Mouse (Mus musculus) embryo, embryonic 9.5 days (tissue): ENCODE results near the gene Cd300c.
"Not testable (repeated sequence)": the region's sequence is repeated elsewhere in the genome, so short reads cannot be mapped to it uniquely, and the experiment has no call there.

Source experiments
- DNase-seq: peaks from one replicate; pipeline ENCODE4 v3.0.0-alpha.2; 2017; ENCODE audit errors: extremely low spot score

Gene Cd300c

GRCm38 (mm10) chr11:114968752-114969207 is at the start of gene Cd300c:
Cd300c (minus strand) TSS chr11:114969157.
- DNase-seq, result no peak

GRCm38 (mm10) chr11:115016093-115016492 is 47.1 kb upstream of the Cd300c start, which contains the start of gene Cd300ld2:
Cd300ld2 (minus strand) TSS chr11:115016193.
- DNase-seq, result not testable (repeated sequence)

GRCm38 (mm10) chr11:115004070-115004469 is 35.1 kb upstream of the Cd300c start:
- DNase-seq, result no peak

GRCm38 (mm10) chr11:115001474-115002040 is 32.6 kb upstream of the Cd300c start, which contains the start of gene Cd300c2:
Cd300c2 (minus strand) TSS chr11:115001880.
- no peak for DNase-seq

GRCm38 (mm10) chr11:114989793-114990192 is 20.8 kb upstream of the Cd300c start, which contains the start of gene Cd300ld:
Cd300ld (minus strand) TSS chr11:114989922.
- no peak for DNase-seq

- DNase-seq, result no peak
These were observed 12.9 kb upstream of the Cd300c start for GRCm38 (mm10) chr11:114981866-114982265.

GRCm38 (mm10) chr11:114972726-114973125 is 3.8 kb upstream of the Cd300c start:
- no peak for DNase-seq

- no peak for DNase-seq
These were observed 3.7 kb downstream of the Cd300c start for GRCm38 (mm10) chr11:114965182-114965828.

GRCm38 (mm10) chr11:114960369-114960768 is 8.6 kb downstream of the Cd300c start:
- DNase-seq, result no peak

- DNase-seq, result no peak
These were observed 34.8 kb downstream of the Cd300c start, which contains the start of gene Cd300lb for GRCm38 (mm10) chr11:114934144-114934543. Cd300lb (minus strand) TSS chr11:114934386.

- no peak for DNase-seq
These were observed 35.4 kb downstream of the Cd300c start for GRCm38 (mm10) chr11:114933591-114933990.

GRCm38 (mm10) chr11:114931041-114931440 is 37.9 kb downstream of the Cd300c start:
- DNase-seq, result no peak

- DNase-seq, result no peak
These were observed 39.4 kb downstream of the Cd300c start for GRCm38 (mm10) chr11:114929581-114929980.

GRCm38 (mm10) chr11:114923961-114924360 is 45.0 kb downstream of the Cd300c start:
- DNase-seq, result peak; percentile 27

GRCm38 (mm10) chr11:114922439-114922838 is 46.5 kb downstream of the Cd300c start:
- no peak for DNase-seq

- DNase-seq, result no peak
These were observed 51.8 kb downstream of the Cd300c start for GRCm38 (mm10) chr11:114917120-114917519.

GRCm38 (mm10) chr11:114914978-114915377 is 54.0 kb downstream of the Cd300c start:
- DNase-seq, result no peak

- peak; percentile 82 for DNase-seq
These were observed 56.1 kb downstream of the Cd300c start for GRCm38 (mm10) chr11:114912847-114913246.

- DNase-seq, result not testable (repeated sequence)
These were observed 59.4 kb downstream of the Cd300c start for GRCm38 (mm10) chr11:114909538-114909937.

GRCm38 (mm10) chr11:114908086-114908485 is 60.9 kb downstream of the Cd300c start:
- DNase-seq, result no peak

GRCm38 (mm10) chr11:114907567-114907966 is 61.4 kb downstream of the Cd300c start:
- no peak for DNase-seq
